Mouse (Mus musculus): ENCODE measurements around the gene Tnfsf15. TPM values are rescaled to one million over a fixed set of nuclear protein-coding genes. Genes with fewer than 3 reads are reported as not detected.
A peak's percentile ranks its signal among the peaks of the same experiment; 100 is the strongest.

Gene Tnfsf15
- 0.17 and 0.27 TPM in 2 replicates for polyA plus RNA-seq (2012; rRNA removed)

DNA sequence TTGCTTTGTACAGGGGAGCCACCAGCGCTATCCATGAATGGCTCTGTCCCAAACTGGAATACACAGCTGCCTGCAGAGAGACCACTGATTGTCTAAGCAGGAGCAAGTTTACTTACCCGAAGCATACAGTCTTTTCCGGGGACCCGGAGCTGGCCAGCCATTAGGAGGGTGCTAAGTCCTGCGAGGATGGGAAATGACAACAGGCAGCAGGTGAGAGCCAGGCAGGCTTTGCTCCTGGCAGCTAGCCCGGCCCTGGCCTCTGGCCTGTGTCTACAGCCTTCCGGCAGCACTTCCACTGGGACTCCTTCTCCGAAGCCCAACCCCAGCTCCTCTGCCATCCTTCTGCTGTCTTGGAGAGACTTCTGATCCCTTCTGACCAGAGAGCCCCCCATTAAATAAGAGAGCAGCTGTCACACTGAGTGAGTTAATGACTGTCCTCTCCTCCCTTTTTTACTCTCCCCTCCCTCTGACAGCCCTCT, at the start of gene Tnfsf15:
TSS of gene Tnfsf15 (minus strand) at position 421 of the 479 bp plus-strand sequence.
- WGBS, result 12% methylated on average over 8 of the region's 8 CpGs
- peak; percentile 67 for DNase-seq (ENCODE audit: low read depth, low spot score)

DNA sequence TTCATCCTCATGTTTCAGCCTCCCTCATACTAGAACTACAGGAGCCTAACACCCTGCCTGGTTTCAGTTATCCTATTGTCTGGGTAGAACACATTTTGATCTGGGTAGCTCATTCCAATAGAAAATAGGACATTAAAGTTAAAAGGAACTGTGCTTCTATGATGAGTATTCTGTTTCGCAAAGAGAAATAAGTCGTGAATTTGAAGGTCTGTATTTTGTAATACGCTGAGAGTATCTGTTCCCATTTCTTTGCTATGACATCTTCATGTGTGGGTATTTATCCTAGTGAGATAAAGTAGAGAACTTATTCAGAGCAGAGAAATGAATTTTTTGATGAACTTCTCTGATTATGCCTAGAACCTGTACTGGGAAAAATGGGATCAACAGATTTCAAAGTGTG, 47.4 kb upstream of the Tnfsf15 start:
- 88% methylated on average over 3 of the region's 3 CpGs for WGBS

DNA sequence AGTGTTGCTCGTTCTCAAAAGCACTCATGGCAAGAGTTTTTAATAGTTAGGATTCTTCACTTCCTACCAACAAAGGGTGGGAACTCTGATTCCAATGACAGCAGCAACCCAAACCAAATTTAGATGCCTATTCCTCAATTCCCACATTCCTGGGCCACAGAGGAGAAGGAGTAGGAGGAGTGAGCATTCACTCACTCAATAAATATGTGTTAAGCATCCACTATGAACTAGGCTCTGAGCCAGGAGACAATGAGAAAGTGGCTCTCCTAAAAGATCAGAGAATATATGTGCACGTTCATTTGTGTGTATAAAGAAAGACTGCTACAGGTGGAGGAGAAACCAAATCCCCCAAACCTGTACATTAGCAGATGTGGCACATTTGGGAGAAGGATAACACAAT, 40.6 kb upstream of the Tnfsf15 start:
- no peak for DNase-seq (ENCODE audit: low read depth, low spot score)

More for the DNA sequence above, 47.4 kb upstream of the Tnfsf15 start:
- DNase-seq (ENCODE audit: low read depth, low spot score), result no peak

DNA sequence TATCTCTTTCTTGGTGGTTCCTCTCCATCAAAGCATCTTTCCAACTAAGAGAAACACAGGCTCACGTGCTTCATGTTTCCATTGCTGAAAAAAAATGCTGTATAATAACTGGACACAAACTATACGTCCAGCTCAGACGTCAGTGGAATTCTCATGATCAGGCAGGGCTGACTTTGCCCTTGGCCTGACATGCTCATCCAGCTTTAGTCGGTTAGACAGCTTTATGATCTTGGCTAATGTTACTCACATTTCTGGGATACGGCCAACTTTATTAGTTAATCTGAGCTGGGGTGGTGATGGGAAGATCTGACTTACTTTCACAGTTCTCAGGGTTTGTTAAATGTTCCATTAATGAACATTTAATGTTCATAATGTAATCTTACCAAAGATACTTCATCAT, 38.9 kb upstream of the Tnfsf15 start:
- WGBS, result 29% methylated on average over 5 of the region's 5 CpGs
- DNase-seq (ENCODE audit: low read depth, low spot score), result no peak

More for the DNA sequence above, 40.6 kb upstream of the Tnfsf15 start:
- WGBS, result 59% methylated on average over 2 of the region's 2 CpGs

DNA sequence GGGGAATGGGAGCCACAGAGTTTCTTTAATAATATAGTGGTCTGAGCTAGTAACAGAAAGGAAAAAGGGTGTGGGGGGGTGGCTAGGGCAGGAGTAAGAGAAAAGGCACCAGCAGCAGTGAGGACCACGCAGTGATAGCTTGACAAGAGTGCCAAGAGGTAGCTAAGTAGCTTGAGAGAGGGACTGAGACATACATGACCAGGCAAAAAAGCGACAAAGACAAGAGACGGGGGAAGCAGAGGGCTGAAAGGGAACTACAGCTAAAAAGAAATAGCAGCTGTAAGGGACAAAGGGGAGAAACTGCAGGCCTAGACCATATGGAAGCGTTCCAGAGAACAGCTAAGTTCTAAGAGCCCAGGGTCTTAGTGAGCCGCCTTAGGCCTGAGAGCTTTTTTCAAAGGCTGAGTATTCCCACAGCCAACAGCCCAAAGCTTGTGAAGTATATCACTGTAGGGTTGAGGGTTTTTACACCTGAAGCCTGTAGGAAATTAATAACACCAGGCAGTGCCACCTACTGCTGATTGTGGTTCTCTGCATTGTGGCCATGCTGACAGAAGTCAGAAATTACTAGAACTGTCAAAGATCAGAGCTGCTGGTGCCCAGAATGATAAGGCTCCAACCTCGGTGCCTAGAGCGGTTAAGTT, 38.2 kb upstream of the Tnfsf15 start:
- WGBS, result 77% methylated on average over 7 of the region's 7 CpGs
- no peak for DNase-seq (ENCODE audit: low read depth, low spot score)

DNA sequence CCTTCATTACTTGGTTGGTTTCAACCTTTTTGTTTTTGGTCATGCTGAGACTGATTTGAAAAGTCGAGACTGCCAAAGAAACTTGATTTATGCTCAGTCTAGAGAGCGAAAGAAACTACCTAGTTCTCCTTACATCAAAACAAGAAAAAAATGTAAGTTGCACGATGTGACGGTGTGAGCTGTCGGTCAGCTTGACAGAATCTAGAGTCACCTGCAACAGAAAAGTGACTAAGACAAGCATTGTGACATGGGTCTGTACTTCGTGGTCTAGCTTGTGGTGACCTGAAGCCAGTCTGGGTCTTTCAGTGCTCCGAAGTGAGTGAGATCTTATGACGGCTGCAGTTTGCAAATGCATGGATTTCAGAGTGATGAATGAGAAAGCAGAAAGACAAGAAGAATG, 32.3 kb upstream of the Tnfsf15 start:
- DNase-seq (ENCODE audit: low read depth, low spot score), result no peak
- WGBS, result 83% methylated on average over 8 of the region's 8 CpGs

DNA sequence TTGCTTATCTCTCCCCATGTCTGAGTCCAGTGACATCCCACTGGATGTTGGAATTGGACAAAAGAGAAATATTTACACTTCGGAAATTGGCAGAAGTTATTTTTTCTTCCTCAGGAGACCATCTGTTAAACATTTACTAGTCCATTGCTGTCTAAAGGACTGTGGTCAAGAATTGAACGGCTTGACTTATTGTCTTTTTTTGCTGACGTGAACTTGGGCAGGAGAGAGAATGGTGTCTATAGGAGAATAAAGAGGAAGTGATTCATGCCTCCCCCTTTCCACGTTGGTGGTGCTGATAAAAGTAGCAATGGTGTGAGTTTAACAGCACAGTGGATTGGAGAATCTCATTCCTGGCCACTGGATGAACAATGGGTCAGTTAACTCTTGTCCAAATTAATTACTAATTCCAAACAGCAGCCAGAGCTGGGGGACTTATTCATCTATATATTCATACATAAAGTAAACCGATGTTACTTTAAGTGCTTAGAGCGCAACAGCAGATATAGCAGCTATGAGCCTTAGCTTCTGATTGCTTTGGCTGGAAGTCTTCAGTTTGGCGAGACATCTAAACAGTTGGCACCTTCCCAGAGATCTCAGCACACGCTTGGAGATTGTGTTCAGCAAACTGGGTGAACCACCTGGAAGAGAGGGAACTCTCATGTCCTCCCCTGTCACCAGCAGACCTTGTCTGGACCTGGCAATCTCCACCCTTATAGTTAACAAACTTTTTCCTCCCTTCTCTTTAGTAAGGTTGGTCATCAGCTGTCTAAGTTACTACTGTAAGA, 28.6 kb upstream of the Tnfsf15 start:
- 38% methylated on average over 8 of the region's 8 CpGs for WGBS
- no peak for DNase-seq (ENCODE audit: low read depth, low spot score)

DNA sequence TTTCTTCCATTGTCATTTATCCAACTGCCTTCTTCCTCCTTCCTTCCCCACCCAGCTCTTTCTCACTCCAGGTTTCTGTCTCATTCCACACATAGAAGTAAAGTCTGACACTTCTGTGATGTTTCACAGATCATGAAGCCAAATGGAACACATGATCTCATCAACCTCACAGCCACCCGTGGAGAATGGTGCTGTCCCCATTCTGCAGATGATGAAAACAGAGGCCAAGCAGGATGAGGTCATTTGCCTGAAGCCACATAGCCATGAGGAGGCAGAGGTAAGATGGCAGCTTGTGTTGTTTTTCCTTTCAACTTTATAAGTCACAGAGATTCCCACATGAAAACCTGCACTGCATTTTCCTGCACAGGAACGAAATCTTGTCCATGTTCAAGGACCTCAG, 27.6 kb upstream of the Tnfsf15 start:
- DNase-seq (ENCODE audit: low read depth, low spot score), result no peak
- WGBS, result 74% methylated on average over 2 of the region's 2 CpGs

DNA sequence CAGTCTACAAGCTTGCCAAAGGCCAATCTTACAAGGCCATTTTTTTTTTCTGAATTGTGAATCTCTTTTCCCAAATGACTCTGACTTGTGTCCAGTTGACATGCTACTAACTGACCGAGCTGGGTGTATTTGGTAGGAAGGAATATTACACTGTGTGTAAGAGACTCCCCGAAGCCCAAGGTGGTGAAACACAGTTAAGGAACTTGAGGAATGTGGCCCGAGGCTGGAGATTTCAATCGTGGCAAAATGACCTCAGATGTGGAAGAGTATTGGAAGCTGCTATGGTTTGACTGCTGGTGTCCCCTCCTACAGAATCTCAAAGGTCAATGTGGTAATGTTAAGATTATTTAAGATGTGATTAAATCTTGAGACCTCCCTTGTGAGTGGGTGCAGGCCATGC, 26.4 kb upstream of the Tnfsf15 start:
- 80% methylated on average over 4 of the region's 4 CpGs for WGBS
- no peak for DNase-seq (ENCODE audit: low read depth, low spot score)

DNA sequence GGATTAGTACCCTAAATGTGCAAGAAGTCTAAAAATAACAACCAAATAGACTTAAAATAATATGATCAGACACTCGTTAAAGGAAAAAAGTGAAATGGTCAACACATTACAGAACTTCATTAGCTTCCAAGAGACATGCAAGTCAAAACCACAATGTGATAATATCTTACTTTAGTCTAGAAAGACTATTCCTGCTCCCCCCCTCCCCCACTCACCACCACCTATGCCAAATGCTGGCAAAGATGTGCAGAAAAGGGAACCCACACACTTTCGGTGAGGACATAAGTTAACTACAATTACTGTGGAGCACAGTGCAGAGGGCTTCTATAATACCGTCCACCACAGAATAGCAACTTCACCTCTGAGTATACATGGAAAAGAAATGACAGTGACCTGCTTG, 24.2 kb upstream of the Tnfsf15 start:
- DNase-seq (ENCODE audit: low read depth, low spot score), result no peak
- WGBS, result 84% methylated on average over 3 of the region's 3 CpGs

DNA sequence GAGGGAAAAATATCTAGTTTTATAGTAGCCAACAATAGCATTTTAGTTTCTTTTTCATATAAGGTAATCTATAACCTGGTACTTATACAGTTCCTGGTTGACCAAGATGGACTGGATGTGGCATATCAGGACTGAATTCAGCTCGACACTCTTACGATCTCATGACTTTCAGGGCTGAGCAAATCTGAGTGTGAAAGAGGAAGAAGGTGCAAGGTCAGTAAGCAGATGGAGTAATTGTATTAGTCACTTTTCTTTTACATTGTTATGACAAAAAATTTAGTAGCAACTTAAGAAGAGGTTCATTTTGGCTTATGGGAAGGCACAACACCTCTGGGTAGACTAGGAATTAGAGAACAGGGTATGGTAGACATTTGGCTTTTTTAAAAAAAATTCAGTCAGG, 20.1 kb upstream of the Tnfsf15 start:
- DNase-seq (ENCODE audit: low read depth, low spot score), result no peak
- WGBS, result 58% methylated on average over 2 of the region's 2 CpGs

DNA sequence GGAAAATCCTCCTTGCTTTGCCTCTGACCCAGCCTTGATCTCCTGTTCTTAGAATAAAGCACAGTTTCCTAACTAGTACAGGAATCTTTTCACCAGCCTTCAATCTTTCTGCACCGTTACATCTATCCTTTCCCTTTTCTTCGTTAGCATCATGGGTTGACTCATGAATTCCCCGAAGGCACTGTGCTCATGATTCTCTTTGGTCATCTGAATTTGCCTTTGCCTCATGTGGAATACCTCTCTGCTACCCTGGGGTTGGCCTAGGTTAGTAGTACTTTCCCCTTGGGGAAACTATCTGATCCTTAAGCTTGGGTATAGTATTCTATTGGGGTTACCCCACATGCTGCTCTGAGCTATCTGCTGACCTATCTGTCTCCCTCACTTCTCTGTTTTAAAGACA, 15.0 kb upstream of the Tnfsf15 start:
- no peak for DNase-seq (ENCODE audit: low read depth, low spot score)
- WGBS, result 90% methylated on average over 3 of the region's 3 CpGs

DNA sequence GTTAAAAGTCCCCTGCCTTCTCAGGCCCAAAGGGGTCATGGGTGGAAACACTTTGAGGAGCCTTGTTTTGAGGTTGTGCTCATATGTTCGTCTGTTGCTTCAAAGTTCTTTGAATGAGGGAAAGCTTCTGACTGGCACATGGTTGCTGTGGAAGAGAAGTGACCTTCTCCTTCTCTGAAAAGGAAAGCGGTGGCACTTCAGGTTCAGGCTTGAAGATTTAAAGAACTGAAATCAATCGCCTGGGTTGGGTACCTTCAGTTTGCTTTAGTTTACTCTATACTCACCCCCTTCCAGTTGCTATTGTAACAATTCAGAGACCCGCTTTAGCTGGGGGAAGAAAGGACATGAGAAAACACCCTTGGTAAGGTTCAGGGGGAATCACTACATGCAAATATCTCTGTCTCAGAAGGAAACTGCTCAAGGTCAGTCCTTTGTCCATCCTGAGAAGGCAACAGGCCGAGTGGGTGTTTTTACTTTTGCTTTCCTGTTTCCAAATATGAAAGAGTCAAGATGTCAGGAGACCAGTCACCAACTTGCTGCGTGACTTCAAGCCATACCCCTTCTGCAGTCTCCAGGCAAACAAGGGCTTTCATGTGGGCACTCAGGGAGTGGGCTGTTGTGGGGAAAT, 12.7 kb upstream of the Tnfsf15 start:
- 87% methylated on average over 6 of the region's 6 CpGs for WGBS
- DNase-seq (ENCODE audit: low read depth, low spot score), result no peak

DNA sequence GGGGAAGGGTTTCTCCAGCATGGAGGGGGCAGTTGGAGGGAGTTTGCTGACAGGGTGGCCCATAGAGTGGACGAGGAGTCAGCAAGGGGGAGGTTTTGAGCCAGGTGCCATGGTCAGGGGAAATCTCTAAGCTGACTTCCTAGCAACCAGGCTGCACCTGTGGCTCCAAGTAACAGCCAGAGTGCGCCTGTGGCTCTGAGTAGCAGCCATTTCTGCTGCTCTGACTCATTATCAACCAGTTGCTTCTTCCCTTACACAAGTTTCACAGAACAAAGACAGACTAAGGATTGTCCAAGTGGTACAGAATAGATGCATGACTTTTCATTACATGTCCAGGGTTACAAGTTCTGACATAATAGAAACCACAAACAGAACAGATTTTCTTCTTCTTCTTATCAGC, 11.2 kb upstream of the Tnfsf15 start:
- 42% methylated on average over 2 of the region's 2 CpGs for WGBS
- no peak for DNase-seq (ENCODE audit: low read depth, low spot score)

DNA sequence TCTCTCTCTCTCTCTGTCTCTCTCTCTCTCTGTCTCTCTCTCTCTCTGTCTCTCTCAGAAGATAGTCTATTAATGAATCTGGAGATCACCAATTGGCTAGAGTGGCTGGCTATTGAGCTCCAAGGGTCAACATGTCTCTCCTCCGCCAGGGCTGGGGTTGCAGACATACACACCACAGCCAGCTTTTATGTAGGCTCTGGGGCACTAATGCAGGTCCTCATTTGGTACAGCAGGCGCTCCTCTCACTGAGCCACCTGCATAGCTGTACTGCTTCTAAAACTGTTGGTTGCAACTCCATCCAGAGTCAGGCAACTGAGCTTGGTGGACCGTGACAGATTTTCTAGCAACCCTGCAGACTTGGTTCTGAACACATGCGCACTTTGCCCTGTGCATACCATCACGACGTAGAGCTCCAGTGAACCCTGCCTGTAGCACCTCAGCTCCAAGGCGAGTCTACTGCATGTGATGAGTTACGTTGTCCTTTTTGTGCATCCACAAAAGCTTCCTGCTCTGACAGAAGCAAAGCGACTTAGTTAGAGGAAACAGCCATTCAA, 9.6 kb upstream of the Tnfsf15 start:
- DNase-seq (ENCODE audit: low read depth, low spot score), result no peak
- WGBS, result 85% methylated on average over 9 of the region's 9 CpGs

DNA sequence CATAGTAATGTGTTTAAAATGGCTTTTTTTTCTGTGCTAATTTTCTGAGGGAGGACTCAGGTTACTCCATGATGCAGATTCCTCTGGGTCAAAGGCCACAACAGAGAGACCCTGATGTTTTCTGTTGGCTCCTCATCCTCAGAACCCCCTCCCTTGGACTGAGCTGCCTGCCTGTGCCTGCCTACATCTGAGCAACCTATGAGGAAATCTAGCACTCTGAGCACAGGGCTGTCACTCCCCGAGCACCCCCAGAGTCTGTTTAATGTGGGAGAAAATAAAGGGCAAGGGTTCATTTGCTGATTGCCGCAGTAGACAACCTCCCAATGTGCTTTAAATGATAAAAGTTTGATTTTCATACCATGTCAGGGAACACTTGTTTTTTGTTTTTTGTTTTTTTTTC, 8.9 kb upstream of the Tnfsf15 start:
- WGBS, result 84% methylated on average over 2 of the region's 2 CpGs
- no peak for DNase-seq (ENCODE audit: low read depth, low spot score)

DNA sequence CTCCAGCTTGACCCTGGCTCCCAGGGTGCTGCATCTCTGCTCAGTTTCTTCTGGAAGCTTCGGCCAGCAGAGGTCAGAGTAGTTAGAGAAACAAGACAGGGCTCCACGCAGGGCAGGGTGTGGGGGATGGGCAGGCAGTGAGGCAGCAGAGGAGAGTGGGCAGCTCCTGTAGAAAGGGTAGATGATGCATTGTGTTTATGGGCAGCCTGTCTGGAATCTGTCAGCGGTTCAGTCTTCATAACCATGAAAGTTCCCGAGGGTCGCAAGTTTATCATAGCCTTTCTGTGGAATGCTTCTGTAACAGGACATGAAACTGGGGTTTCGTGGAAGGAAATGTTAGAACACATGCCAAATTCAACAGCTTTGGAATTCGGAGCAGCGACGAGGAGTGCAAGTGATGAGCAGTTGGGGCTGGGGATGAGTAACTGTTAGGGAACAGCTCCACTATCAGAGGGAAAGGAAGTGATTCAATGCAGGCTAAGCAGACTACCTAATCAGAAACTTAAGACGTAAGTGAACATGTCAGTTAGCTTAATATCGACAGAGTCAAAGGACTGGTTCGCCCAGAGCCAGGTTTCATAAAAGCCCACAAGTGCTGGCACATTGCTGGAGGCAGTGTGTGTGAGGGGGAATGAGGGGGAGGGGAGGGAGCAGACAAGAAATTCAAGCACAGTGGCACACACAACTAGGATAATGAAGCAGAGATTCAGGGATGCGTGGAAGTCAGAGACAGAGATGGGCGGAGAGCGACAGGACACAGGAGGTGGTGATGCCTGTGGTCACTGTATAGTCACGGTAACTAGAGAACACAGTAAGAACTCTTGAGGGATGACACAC, 8.0 kb upstream of the Tnfsf15 start:
- 63% methylated on average over 16 of the region's 16 CpGs for WGBS

DNA sequence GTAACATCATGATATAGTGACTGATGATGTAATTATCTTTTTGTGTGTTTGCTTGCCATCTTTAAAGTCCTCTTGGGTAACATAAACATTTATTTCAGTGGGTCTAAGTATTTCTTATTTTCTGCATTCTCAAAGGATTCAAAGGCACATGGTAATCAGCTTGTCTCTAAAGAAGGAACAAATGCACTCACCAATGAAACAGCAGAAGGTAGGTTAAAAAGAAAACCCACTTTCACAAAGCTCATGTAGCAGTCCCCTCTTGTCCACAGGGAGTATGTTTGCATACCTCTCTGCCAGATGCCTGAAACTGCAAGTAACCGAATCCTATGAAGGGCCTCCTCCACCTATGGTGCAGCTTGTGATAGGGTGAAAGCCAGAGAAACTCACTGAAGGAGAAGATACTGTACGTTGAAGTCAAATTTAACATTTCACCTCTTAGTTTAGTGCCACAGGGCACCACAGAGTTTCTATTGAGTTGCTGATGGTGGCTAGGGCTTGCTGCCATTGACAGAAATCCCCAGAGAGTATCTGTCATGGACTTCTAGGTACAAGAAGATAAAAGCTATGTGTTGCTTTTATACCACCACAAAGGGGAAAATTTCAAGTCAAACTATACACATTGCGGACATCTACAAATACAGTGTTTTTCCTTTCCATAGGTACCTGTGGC, 3.3 kb upstream of the Tnfsf15 start:
- 92% methylated on average over 3 of the region's 3 CpGs for WGBS
- no peak for DNase-seq (ENCODE audit: low read depth, low spot score)

More for the DNA sequence above, 8.0 kb upstream of the Tnfsf15 start:
- DNase-seq (ENCODE audit: low read depth, low spot score), result no peak

DNA sequence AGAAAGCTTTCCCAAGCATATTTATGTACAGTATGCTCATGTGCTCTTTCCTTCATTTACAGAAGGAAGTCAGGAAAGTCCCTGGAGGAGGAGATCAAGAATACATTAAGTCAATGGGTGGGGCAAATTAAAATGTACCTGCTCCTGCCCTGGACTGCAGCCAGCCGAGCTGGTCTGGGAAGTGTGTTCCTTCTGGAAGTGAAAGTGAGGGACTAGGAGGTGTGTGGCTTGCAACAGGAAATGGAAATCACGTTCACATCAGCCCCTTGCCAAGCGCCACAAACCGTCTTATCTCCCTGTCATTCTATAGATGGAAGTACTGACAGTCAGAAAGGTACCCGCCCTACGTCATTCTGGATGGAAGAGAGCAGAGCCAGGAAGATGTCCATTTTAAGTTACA, 358 bp upstream of the Tnfsf15 start:
- DNase-seq (ENCODE audit: low read depth, low spot score), result peak; percentile 82

More for the DNA sequence above, 358 bp upstream of the Tnfsf15 start:
- WGBS, result 24% methylated on average over 6 of the region's 6 CpGs
